Mouse (Mus musculus) limb, embryonic 15.5 days (tissue): ENCODE results near the gene Ubash3a. TPM values are rescaled to one million over a fixed set of nuclear protein-coding genes. Genes with fewer than 3 reads are reported as not detected.

Experiments used
- ATAC-seq: fragments of 200-750 bp; cut with Nextera tagmentation; 2 replicates; pipeline ENCODE4 v1.8.0; 2017; ENCODE audit warnings: low read depth, moderate TSS enrichment; ENCODE audit not compliant: insufficient number of reproducible peaks, low FRiP score, low TSS enrichment
- H3K27ac ChIP-seq: fragments of 300-500 bp; sonication (generic); 2 replicates; pipeline ENCODE4 v1.5.1; 2015; ENCODE audit warnings: moderate library complexity, mild to moderate bottlenecking, inconsistent platforms
- H3K27me3 ChIP-seq: fragments of 300-500 bp; sonication (generic); 2 replicates; pipeline ENCODE4 v1.6.1; 2015; ENCODE audit warnings: inconsistent platforms
- H3K36me3 ChIP-seq: fragments of 300-500 bp; sonication (generic); 2 replicates; pipeline ENCODE4 v1.6.1; 2015; ENCODE audit warnings: inconsistent platforms
- H3K4me1 ChIP-seq: fragments of 300-500 bp; sonication (generic); 2 replicates; pipeline ENCODE4 v1.6.1; 2015; ENCODE audit warnings: inconsistent platforms
- H3K4me2 ChIP-seq: fragments of 300-500 bp; sonication (generic); 2 replicates; pipeline ENCODE4 v1.6.1; 2015; ENCODE audit warnings: mild to moderate bottlenecking, inconsistent platforms
- H3K4me3 ChIP-seq: fragments of 300-500 bp; sonication (generic); 2 replicates; pipeline ENCODE4 v1.5.1; 2015; ENCODE audit warnings: mild to moderate bottlenecking, inconsistent platforms
- H3K9ac ChIP-seq: fragments of 300-500 bp; sonication (generic); 2 replicates; pipeline ENCODE4 v1.6.1; 2015; ENCODE audit warnings: inconsistent platforms
- H3K9me3 ChIP-seq: fragments of 300-500 bp; sonication (generic); 2 replicates; pipeline ENCODE4 v1.6.1; 2016; ENCODE audit warnings: inconsistent platforms
- WGBS: fragments of 180-500 bp; shearing (Covaris S2); methylation state at CpG from one replicate; pipeline ENCODE4 v1.1.7; 2015; 5-methylcytosine and 5-hydroxymethylcytosine counted together
- polyA plus RNA-seq: library from polyadenylated mRNA; unstranded; fragments of >200 nt; fragmentation: Nextera tagmentation; extraction: Ambion mirVana; gene quantifications from 2 replicates; pipeline ENCODE4 v1.2.1, GENCODE M21; 2015

The Ubash3a gene
- polyA plus RNA-seq, 1 experiment from 2014 or later, result 0.32 TPM

DNA sequence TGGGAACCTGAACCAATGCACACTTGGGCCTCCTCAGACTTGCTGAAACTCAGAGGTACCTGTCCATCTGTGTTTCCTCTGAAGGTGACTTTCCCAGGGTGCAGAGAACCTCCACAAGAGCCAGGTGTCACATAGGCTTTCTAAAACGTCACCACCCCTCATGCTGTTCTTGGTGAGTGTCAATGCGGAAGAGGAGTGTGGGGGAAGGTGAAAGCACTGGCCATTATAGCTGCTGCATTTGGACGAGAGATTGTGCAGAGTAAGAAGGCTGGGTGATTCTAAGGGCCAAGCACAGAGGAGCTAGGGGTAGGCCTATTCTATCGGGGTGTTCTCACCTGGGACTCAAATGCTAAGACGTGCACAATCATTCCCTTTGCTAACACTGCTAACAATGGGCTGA is 46.3 kb downstream of the Ubash3a start:
- H3K27me3 ChIP-seq, result no peaks in the 10 kb centered on the region
- no peak overlapping the region for H3K9ac ChIP-seq
- ATAC-seq, result no peak
- H3K27ac ChIP-seq, result no peak overlapping the region
- H3K9me3 ChIP-seq, result no peaks in the 10 kb centered on the region
- no peak overlapping the region for H3K4me3 ChIP-seq
- no peak overlapping the region for H3K4me2 ChIP-seq
- 61% methylated on average over 5 of the region's 5 CpGs for WGBS
- H3K36me3 ChIP-seq, result no peaks in the 10 kb centered on the region
- 0 out of 2 replicates have a peak, but pooled peaks cover 6% of the 10 kb centered on the region for H3K4me1 ChIP-seq

GRCm38 (mm10) chr17:31254463-31254931 is 46.8 kb downstream of the Ubash3a start:
- Histone ChIP-seq H3K9ac (no peak overlapping the region), H3K27me3 (no peaks in the 10 kb centered on the region), H3K36me3 (no peaks in the 10 kb centered on the region), H3K4me3 (no peak overlapping the region), H3K9me3 (no peaks in the 10 kb centered on the region), H3K27ac (no peak overlapping the region), H3K4me2 (0 out of 2 replicates have a peak overlapping the region, but pooled peaks have one; percentile 20), H3K4me1 (0 out of 2 replicates have a peak, but pooled peaks cover 6% of the 10 kb centered on the region)
- ATAC-seq, result peak; percentile 59; the same call in 1 of the 2 replicates
- WGBS, result 13% methylated on average over 9 of the region's 9 CpGs

DNA sequence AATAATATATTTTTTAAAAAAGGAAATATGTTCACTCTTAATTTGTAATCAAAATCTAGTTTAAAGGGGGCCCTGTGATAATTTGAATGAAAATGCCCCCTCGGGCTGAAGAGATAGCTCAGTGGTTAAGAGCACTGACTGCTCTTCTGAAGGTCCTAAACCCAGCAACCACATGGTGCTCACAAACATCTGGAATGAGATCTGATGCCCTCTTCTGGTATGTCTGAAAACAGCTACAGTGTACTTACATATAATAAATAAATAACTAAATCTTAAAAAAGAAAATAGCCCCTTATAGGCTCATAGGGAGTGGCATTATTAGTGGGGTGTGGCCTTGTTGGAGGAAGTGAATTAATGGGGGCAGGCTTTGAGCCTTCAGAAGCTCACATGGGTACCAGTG is 49.5 kb downstream of the Ubash3a start:
- no peak overlapping the region for H3K9ac ChIP-seq
- H3K36me3 ChIP-seq, result no peaks in the 10 kb centered on the region
- no peak for ATAC-seq
- H3K4me2 ChIP-seq, result no peak overlapping the region
- H3K4me1 ChIP-seq, result 0 out of 2 replicates have a peak, but pooled peaks cover 6% of the 10 kb centered on the region
- H3K4me3 ChIP-seq, result no peak overlapping the region
- no peaks in the 10 kb centered on the region for H3K9me3 ChIP-seq
- H3K27ac ChIP-seq, result no peak overlapping the region
- H3K27me3 ChIP-seq, result no peaks in the 10 kb centered on the region
- WGBS, result 94% methylated on average over 1 of the region's 1 CpGs

GRCm38 (mm10) chr17:31257898-31258297 is 50.2 kb downstream of the Ubash3a start:
- no peak overlapping the region for H3K27ac ChIP-seq
- no peak overlapping the region for H3K4me3 ChIP-seq
- 0 out of 2 replicates have a peak, but pooled peaks cover 6% of the 10 kb centered on the region for H3K4me1 ChIP-seq
- ATAC-seq, result no peak
- WGBS, result 90% methylated on average over 12 of the region's 12 CpGs
- no peak overlapping the region for H3K9ac ChIP-seq
- no peaks in the 10 kb centered on the region for H3K36me3 ChIP-seq
- no peaks in the 10 kb centered on the region for H3K27me3 ChIP-seq
- H3K4me2 ChIP-seq, result no peak overlapping the region
- no peaks in the 10 kb centered on the region for H3K9me3 ChIP-seq

GRCm38 (mm10) chr17:31258310-31258865 is 50.7 kb downstream of the Ubash3a start:
- H3K27ac ChIP-seq, result no peak overlapping the region
- no peaks in the 10 kb centered on the region for H3K9me3 ChIP-seq
- H3K27me3 ChIP-seq, result no peaks in the 10 kb centered on the region
- 73% methylated on average over 9 of the region's 9 CpGs for WGBS
- H3K9ac ChIP-seq, result no peak overlapping the region
- ATAC-seq, result no peak
- no peaks in the 10 kb centered on the region for H3K36me3 ChIP-seq
- H3K4me1 ChIP-seq, result 0 out of 2 replicates have a peak, but pooled peaks cover 6% of the 10 kb centered on the region
- no peak overlapping the region for H3K4me3 ChIP-seq
- H3K4me2 ChIP-seq, result no peak overlapping the region

GRCm38 (mm10) chr17:31259145-31259544 is 51.5 kb downstream of the Ubash3a start:
- H3K27me3 ChIP-seq, result no peaks in the 10 kb centered on the region

GRCm38 (mm10) chr17:31259825-31260224 is 52.2 kb downstream of the Ubash3a start:
- 72% methylated on average over 4 of the region's 4 CpGs for WGBS
- Histone ChIP-seq H3K9ac (no peak overlapping the region), H3K27ac (no peak overlapping the region), H3K4me2 (no peak overlapping the region), H3K4me1 (0 out of 2 replicates have a peak, but pooled peaks cover 1% of the 10 kb centered on the region), H3K9me3 (no peaks in the 10 kb centered on the region), H3K27me3 (no peaks in the 10 kb centered on the region), H3K36me3 (no peaks in the 10 kb centered on the region), H3K4me3 (no peak overlapping the region)
- ATAC-seq, result no peak

More at GRCm38 (mm10) chr17:31259145-31259544, 51.5 kb downstream of the Ubash3a start:
- Histone ChIP-seq H3K4me2 (no peak overlapping the region), H3K9ac (no peak overlapping the region), H3K9me3 (no peaks in the 10 kb centered on the region), H3K4me3 (no peak overlapping the region), H3K4me1 (0 out of 2 replicates have a peak, but pooled peaks cover 6% of the 10 kb centered on the region), H3K36me3 (no peaks in the 10 kb centered on the region), H3K27ac (no peak overlapping the region)
- WGBS, result 78% methylated on average over 4 of the region's 4 CpGs
- no peak for ATAC-seq

- 71% methylated on average over 7 of the region's 7 CpGs for WGBS
These were observed 52.8 kb downstream of the Ubash3a start for GRCm38 (mm10) chr17:31260430-31260829.

GRCm38 (mm10) chr17:31261352-31261751 is 53.7 kb downstream of the Ubash3a start:
- Histone ChIP-seq H3K9me3 (no peaks in the 10 kb centered on the region), H3K27ac (no peak overlapping the region), H3K9ac (no peak overlapping the region), H3K4me2 (no peak overlapping the region), H3K4me1 (0 out of 2 replicates have a peak, but pooled peaks cover 2% of the 10 kb centered on the region), H3K27me3 (no peaks in the 10 kb centered on the region), H3K4me3 (no peak overlapping the region), H3K36me3 (no peaks in the 10 kb centered on the region)
- no peak for ATAC-seq
- WGBS, result 74% methylated on average over 6 of the region's 6 CpGs

More at GRCm38 (mm10) chr17:31260430-31260829, 52.8 kb downstream of the Ubash3a start:
- Histone ChIP-seq H3K4me3 (no peak overlapping the region), H3K4me2 (no peak overlapping the region), H3K27me3 (no peaks in the 10 kb centered on the region), H3K36me3 (no peaks in the 10 kb centered on the region), H3K9me3 (no peaks in the 10 kb centered on the region), H3K4me1 (0 out of 2 replicates have a peak, but pooled peaks cover 2% of the 10 kb centered on the region), H3K27ac (no peak overlapping the region), H3K9ac (no peak overlapping the region)
- ATAC-seq, result no peak

GRCm38 (mm10) chr17:31262715-31263114 is 55.0 kb downstream of the Ubash3a start:
- ATAC-seq, result no peak
- WGBS, result 69% methylated on average over 5 of the region's 5 CpGs

GRCm38 (mm10) chr17:31263770-31264169 is 56.1 kb downstream of the Ubash3a start:
- Histone ChIP-seq H3K36me3 (no peaks in the 10 kb centered on the region), H3K9me3 (no peaks in the 10 kb centered on the region), H3K9ac (no peak overlapping the region), H3K4me1 (0 out of 2 replicates have a peak, but pooled peaks cover 2% of the 10 kb centered on the region), H3K27ac (no peak overlapping the region), H3K4me2 (no peak overlapping the region), H3K4me3 (no peak overlapping the region), H3K27me3 (no peaks in the 10 kb centered on the region)
- 93% methylated on average over 5 of the region's 5 CpGs for WGBS
- ATAC-seq, result no peak

More at GRCm38 (mm10) chr17:31262715-31263114, 55.0 kb downstream of the Ubash3a start:
- no peak overlapping the region for H3K4me2 ChIP-seq
- H3K36me3 ChIP-seq, result no peaks in the 10 kb centered on the region
- no peak overlapping the region for H3K27ac ChIP-seq
- 0 out of 2 replicates have a peak, but pooled peaks cover 2% of the 10 kb centered on the region for H3K4me1 ChIP-seq
- H3K4me3 ChIP-seq, result no peak overlapping the region
- no peak overlapping the region for H3K9ac ChIP-seq
- no peaks in the 10 kb centered on the region for H3K9me3 ChIP-seq
- no peaks in the 10 kb centered on the region for H3K27me3 ChIP-seq

DNA sequence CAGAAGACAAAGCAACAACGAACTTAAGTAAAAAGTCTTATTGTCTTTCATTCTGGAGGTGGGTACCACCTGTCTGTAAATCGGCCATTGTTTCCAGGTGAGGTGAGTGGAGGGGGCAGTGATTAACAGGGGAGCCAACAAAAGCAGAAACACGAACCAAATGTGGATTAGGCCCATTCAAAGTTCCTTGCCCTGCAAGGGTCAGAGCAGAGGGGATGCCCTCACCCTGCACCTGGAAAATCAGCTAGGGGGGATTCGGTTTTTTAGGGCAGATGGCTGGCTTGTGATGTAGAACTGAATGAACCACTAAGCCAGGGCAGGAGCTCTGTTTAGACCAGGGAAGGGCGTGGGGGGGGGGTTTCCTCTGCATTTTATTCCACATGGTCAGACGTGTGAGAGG is 56.7 kb downstream of the Ubash3a start:
- Histone ChIP-seq H3K4me3 (no peak overlapping the region), H3K4me1 (0 out of 2 replicates have a peak, but pooled peaks cover 2% of the 10 kb centered on the region), H3K27me3 (no peaks in the 10 kb centered on the region), H3K27ac (no peak overlapping the region), H3K36me3 (no peaks in the 10 kb centered on the region), H3K9ac (no peak overlapping the region), H3K9me3 (no peaks in the 10 kb centered on the region), H3K4me2 (no peak overlapping the region)
- ATAC-seq, result no peak
- WGBS, result 51% methylated on average over 6 of the region's 6 CpGs
